Mouse (Mus musculus): Measurements from ENCODE around the gene Slc46a3. TPM values are rescaled to one million over a fixed set of nuclear protein-coding genes. Genes with fewer than 3 reads are reported as not detected.

Slc46a3 gene
- polyA plus RNA-seq, 1 experiment, result 2.4 TPM

DNA sequence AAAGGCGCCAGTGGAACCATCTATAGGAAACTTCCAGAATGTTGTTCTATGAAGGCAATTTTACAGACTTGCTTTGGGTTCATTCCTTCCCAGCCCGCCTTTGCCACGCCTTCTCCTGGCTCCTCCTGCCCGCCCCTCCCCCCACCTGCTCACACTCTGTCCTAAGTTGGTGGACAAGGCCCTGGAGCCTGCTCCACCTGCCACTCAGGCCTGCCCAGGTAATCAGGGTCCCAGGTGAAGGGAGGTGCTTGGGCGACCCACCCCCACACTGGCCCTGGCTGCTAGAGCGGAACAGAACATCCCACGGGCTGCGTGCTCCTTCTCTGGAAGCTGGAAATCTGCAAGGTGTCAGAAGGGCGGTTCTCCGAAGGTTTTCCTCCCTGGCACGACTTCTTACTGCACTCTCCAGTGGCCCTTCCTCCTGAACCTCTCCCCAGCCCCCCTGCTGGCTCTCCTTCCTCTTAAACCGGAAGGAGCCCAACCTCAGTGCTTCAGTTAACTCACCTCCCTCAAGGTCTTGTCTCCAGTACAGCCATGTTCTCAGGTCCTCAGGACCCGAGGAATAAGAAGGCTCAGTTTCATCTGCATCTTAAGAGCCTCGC lies 18.7 kb upstream of the Slc46a3 start:
- TF ChIP-seq SRF (IDR thresholded peaks at IDR 0.05; ENCODE audit: control insufficient read depth, insufficient read length, low read depth) (no peak), MAX (IDR thresholded peaks at IDR 0.05; ENCODE audit: low read depth) (no peak), TCF3 (IDR thresholded peaks at IDR 0.05; ENCODE audit: insufficient read length, low read depth) (no peak), TCF12 (IDR thresholded peaks at IDR 0.05; ENCODE audit: insufficient read depth, poor library complexity, severe bottlenecking) (no peak), MYOG (IDR thresholded peaks at IDR 0.05; ENCODE audit: control insufficient read depth in 1 of 3, insufficient read depth in 1 of 3, insufficient read length in 2 of 3, low read depth in 2 of 3) (no peak), CEBPB (IDR thresholded peaks at IDR 0.05; ENCODE audit: insufficient read depth, poor library complexity, severe bottlenecking) (no peak), POLR2AphosphoS2 (IDR thresholded peaks at IDR 0.05; ENCODE audit: insufficient read length, low read depth) (no peak), REST (IDR thresholded peaks at IDR 0.05; ENCODE audit: insufficient read depth, insufficient read length) (no peak), POLR2A (IDR thresholded peaks at IDR 0.05; ENCODE audit: insufficient read length, low read depth) (no peak), MYOD1 (IDR thresholded peaks at IDR 0.05; ENCODE audit: control insufficient read depth in 1 of 3, insufficient read length in 2 of 3, low read depth in 2 of 3) (no peak), USF1 (IDR thresholded peaks at IDR 0.05; ENCODE audit: low read depth) (no peak), E2F4 (IDR thresholded peaks at IDR 0.05; ENCODE audit: insufficient read depth) (no peak)
- Histone ChIP-seq H3K4me2 (ENCODE audit: low read depth) (no peak overlapping the region), H3K36me3 (ENCODE audit: control insufficient read depth, insufficient read depth) (no peaks in the 10 kb centered on the region)

DNA sequence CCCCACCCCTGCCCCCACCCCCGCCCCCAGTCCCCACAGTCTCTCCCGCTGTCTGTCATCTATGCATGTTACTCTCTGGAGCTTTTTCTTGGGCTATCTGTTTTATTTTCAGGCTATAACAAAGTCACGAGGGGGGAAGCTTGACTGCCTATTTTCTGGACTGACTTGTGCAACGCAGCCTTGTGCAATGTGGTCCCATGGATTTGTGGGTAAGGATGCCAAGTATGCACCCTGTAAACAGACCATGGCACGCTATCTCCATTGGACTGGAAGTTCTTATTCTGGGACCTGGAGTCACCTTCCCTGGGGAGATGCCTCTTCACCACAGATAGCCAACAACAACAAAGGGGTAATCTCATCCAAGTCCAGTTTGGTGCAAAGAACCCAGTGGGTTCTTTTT lies 17.1 kb upstream of the Slc46a3 start:
- no peak overlapping the region for H3K4me2 ChIP-seq (ENCODE audit: low read depth)
- TF ChIP-seq TCF12 (IDR thresholded peaks at IDR 0.05; ENCODE audit: insufficient read depth, poor library complexity, severe bottlenecking) (no peak), USF1 (IDR thresholded peaks at IDR 0.05; ENCODE audit: low read depth) (no peak), POLR2A (IDR thresholded peaks at IDR 0.05; ENCODE audit: insufficient read length, low read depth) (no peak), E2F4 (IDR thresholded peaks at IDR 0.05; ENCODE audit: insufficient read depth) (no peak), SRF (IDR thresholded peaks at IDR 0.05; ENCODE audit: control insufficient read depth, insufficient read length, low read depth) (no peak)
- no peaks in the 10 kb centered on the region for H3K36me3 ChIP-seq (ENCODE audit: control insufficient read depth, insufficient read depth)
- no peak overlapping the region for H3K4me3 ChIP-seq
- H3K27me3 ChIP-seq (ENCODE audit: control insufficient read depth, insufficient read depth, insufficient read length), result no peaks in the 10 kb centered on the region
- no peaks in the 10 kb centered on the region for H3K79me2 ChIP-seq (ENCODE audit: control insufficient read depth, insufficient read depth)
- no peak overlapping the region for H3ac ChIP-seq (ENCODE audit: control insufficient read depth, insufficient read length)

More for the DNA sequence above, 18.7 kb upstream of the Slc46a3 start:
- Histone ChIP-seq H3ac (ENCODE audit: control insufficient read depth, insufficient read length) (no peak overlapping the region), H3K79me2 (ENCODE audit: control insufficient read depth, insufficient read depth) (no peaks in the 10 kb centered on the region), H3K4me3 (no peak overlapping the region), H3K27me3 (ENCODE audit: control insufficient read depth, insufficient read depth, insufficient read length) (no peaks in the 10 kb centered on the region)

DNA sequence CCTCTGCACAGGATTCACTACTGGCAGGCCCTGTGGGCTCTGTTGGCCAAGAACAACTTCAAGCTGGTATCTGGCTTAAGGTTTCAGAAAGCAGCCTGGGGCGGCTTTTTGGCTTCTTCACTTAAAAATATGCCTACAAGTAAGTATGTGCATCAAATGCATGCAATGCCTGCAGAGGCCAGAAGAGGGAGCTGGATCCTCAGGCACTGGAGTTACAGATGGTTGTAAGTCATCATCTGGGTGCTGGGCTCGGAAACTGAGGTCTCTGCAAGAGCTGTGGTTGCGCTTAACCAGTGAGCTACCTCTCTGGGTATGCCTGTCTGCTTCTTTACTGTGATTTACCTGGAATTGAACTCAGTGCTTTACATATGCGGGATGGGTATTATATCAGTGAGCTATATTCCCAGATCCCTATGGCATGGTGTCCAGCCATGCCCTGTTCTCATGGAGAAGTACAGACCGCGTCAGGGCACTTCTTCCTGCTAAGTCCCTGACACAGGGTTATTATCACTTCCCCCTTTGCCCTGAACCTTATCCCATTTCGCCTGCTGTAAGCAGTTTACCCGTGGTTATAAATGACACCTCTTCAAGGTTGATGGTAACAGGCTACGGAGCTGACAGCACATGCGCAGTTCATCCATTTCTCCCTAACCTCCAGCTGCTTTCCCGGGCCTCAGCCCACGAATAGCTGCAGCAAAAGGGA lies 16.3 kb upstream of the Slc46a3 start:
- Histone ChIP-seq H3K4me3 (no peak overlapping the region), H3K27me3 (ENCODE audit: control insufficient read depth, insufficient read depth, insufficient read length) (no peaks in the 10 kb centered on the region), H3K36me3 (ENCODE audit: control insufficient read depth, insufficient read depth) (no peaks in the 10 kb centered on the region), H3K4me2 (ENCODE audit: low read depth) (no peak overlapping the region), H3K79me2 (ENCODE audit: control insufficient read depth, insufficient read depth) (no peaks in the 10 kb centered on the region), H3ac (ENCODE audit: control insufficient read depth, insufficient read length) (no peak overlapping the region)
- TF ChIP-seq POLR2A (IDR thresholded peaks at IDR 0.05; ENCODE audit: insufficient read length, low read depth) (no peak), CEBPB (IDR thresholded peaks at IDR 0.05; ENCODE audit: insufficient read depth, poor library complexity, severe bottlenecking) (no peak), MYOD1 (IDR thresholded peaks at IDR 0.05; ENCODE audit: control insufficient read depth in 1 of 3, insufficient read length in 2 of 3, low read depth in 2 of 3) (no peak), REST (IDR thresholded peaks at IDR 0.05; ENCODE audit: insufficient read depth, insufficient read length) (no peak), MYOG (IDR thresholded peaks at IDR 0.05; ENCODE audit: control insufficient read depth in 1 of 3, insufficient read depth in 1 of 3, insufficient read length in 2 of 3, low read depth in 2 of 3) (no peak)

DNA sequence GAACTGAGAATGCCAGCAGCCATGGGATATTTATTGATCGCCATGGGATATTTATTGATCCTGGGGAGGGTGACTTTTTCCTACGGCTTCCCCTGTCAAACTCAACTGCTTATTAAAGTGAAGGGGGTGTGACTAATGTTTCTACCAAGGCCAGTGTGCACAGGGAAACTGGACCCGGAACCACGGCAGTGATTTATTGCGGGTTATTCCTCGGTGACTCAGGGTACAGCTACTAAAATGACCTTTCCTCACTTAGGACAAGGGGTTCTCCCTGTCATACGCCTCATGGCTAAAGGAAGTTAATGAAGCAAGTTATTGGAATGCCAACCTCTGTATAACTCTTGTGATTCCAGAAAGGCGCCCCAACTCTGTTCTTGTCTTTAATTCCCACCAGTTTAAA lies 13.2 kb upstream of the Slc46a3 start:
- no peaks in the 10 kb centered on the region for H3K79me2 ChIP-seq (ENCODE audit: control insufficient read depth, insufficient read depth)
- H3ac ChIP-seq (ENCODE audit: control insufficient read depth, insufficient read length), result no peak overlapping the region
- no peak overlapping the region for H3K4me3 ChIP-seq
- no peak overlapping the region for H3K4me2 ChIP-seq (ENCODE audit: low read depth)
- TF ChIP-seq USF1 (IDR thresholded peaks at IDR 0.05; ENCODE audit: low read depth) (no peak), MYOD1 (IDR thresholded peaks at IDR 0.05; ENCODE audit: control insufficient read depth in 1 of 3, insufficient read length in 2 of 3, low read depth in 2 of 3) (no peak), CEBPB (IDR thresholded peaks at IDR 0.05; ENCODE audit: insufficient read depth, poor library complexity, severe bottlenecking) (no peak), POLR2AphosphoS2 (IDR thresholded peaks at IDR 0.05; ENCODE audit: insufficient read length, low read depth) (no peak), TCF12 (IDR thresholded peaks at IDR 0.05; ENCODE audit: insufficient read depth, poor library complexity, severe bottlenecking) (no peak), SRF (IDR thresholded peaks at IDR 0.05; ENCODE audit: control insufficient read depth, insufficient read length, low read depth) (no peak), REST (IDR thresholded peaks at IDR 0.05; ENCODE audit: insufficient read depth, insufficient read length) (no peak), MAX (IDR thresholded peaks at IDR 0.05; ENCODE audit: low read depth) (no peak), TCF3 (IDR thresholded peaks at IDR 0.05; ENCODE audit: insufficient read length, low read depth) (no peak), MYOG (IDR thresholded peaks at IDR 0.05; ENCODE audit: control insufficient read depth in 1 of 3, insufficient read depth in 1 of 3, insufficient read length in 2 of 3, low read depth in 2 of 3) (no peak), E2F4 (IDR thresholded peaks at IDR 0.05; ENCODE audit: insufficient read depth) (no peak), POLR2A (IDR thresholded peaks at IDR 0.05; ENCODE audit: insufficient read length, low read depth) (no peak)
- no peaks in the 10 kb centered on the region for H3K27me3 ChIP-seq (ENCODE audit: control insufficient read depth, insufficient read depth, insufficient read length)
- no peaks in the 10 kb centered on the region for H3K36me3 ChIP-seq (ENCODE audit: control insufficient read depth, insufficient read depth)

DNA sequence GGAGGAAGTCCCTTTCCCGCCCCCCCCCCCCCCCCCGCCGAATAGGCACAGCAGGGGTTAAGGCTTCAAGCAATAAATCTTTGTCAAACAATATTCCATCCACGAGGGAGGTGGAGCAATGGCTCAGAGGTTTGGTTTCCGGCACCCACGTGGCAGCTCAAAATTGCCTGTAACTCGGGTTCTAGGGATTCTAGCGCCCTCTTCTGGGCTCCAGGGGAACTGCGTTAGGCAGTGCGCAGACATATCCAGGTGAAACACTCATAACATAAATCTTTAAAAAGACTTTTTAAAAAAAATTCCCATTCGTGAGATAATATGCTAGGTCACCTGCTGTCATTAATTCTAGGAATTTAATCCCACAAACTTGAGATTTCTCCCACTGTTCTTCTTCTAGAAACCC lies 12.5 kb upstream of the Slc46a3 start:
- TF ChIP-seq TCF3 (IDR thresholded peaks at IDR 0.05; ENCODE audit: insufficient read length, low read depth), result no peak
- H3K4me3 ChIP-seq, result no peak overlapping the region
- H3K36me3 ChIP-seq (ENCODE audit: control insufficient read depth, insufficient read depth), result no peaks in the 10 kb centered on the region
- H3K79me2 ChIP-seq (ENCODE audit: control insufficient read depth, insufficient read depth), result no peaks in the 10 kb centered on the region
- H3K4me2 ChIP-seq (ENCODE audit: low read depth), result no peak overlapping the region
- H3K27me3 ChIP-seq (ENCODE audit: control insufficient read depth, insufficient read depth, insufficient read length), result no peaks in the 10 kb centered on the region
- H3ac ChIP-seq (ENCODE audit: control insufficient read depth, insufficient read length), result no peak overlapping the region

All from myocyte (in vitro differentiated cells).